Mouse (Mus musculus) bone marrow macrophage, adult 2 months (primary cell): ENCODE data around the gene Tdp2. TPM values are rescaled to one million over a fixed set of nuclear protein-coding genes. Genes with fewer than 3 reads are reported as not detected.

Experiments used
- H3K27ac ChIP-seq: 2 replicates; pipeline ENCODE4 v1.5.1; 2012; ENCODE audit warnings: low read depth, low read length; ENCODE audit not compliant: insufficient read depth
- H3K4me1 ChIP-seq: 2 replicates; pipeline ENCODE4 v1.6.1; 2012; ENCODE audit warnings: low read length; ENCODE audit not compliant: control insufficient read depth, insufficient read depth
- H3K4me3 ChIP-seq: 2 replicates; pipeline ENCODE4 v1.5.1; 2012; ENCODE audit warnings: mild to moderate bottlenecking, low read length, moderate library complexity; ENCODE audit not compliant: insufficient read depth
- CTCF ChIP-seq: IDR thresholded peaks from 2 replicates; pipeline ENCODE4 v1.5.1; 2012; ENCODE audit warnings: low read depth, mild to moderate bottlenecking, low read length, moderate library complexity
- POLR2A ChIP-seq: IDR thresholded peaks from 2 replicates; pipeline ENCODE4 v1.6.1; 2012; ENCODE audit warnings: mild to moderate bottlenecking, low read depth, low read length, borderline replicate concordance
- polyA plus RNA-seq: library from polyadenylated mRNA; stranded (reverse); fragments of >200 nt; gene quantifications from 2 replicates; pipeline ENCODE4 v1.2.4, GENCODE M21; 2012; ENCODE audit not compliant: missing spikeins, insufficient read depth, insufficient read length

Tdp2 gene
- polyA plus RNA-seq, 1 experiment = 29.0 TPM

- H3K4me3 ChIP-seq = no peak within 1 kb of the TSS
- no peak within 1 kb of the TSS for H3K27ac ChIP-seq
- TF ChIP-seq CTCF = no peak
Measured at GRCm38 (mm10) chr13:24844983-24845955, 13.8 kb downstream of the Tdp2 start, which contains the start of gene D130043K22Rik. D130043K22Rik (plus strand) TSS chr13:24845135.

GRCm38 (mm10) chr13:24849318-24849717 lies 17.8 kb downstream of the Tdp2 start:
- Histone ChIP-seq H3K27ac (no peak overlapping the region), H3K4me3 (no peak overlapping the region), H3K4me1 (peaks cover 5% of the 10 kb centered on the region; the same call in 1 of the 2 replicates)
- no peak for TF ChIP-seq POLR2A
- no peak for TF ChIP-seq CTCF

More at GRCm38 (mm10) chr13:24844983-24845955, 13.8 kb downstream of the Tdp2 start, which contains the start of gene D130043K22Rik:
- H3K4me1 ChIP-seq = no peaks in the 10 kb centered on the region

DNA sequence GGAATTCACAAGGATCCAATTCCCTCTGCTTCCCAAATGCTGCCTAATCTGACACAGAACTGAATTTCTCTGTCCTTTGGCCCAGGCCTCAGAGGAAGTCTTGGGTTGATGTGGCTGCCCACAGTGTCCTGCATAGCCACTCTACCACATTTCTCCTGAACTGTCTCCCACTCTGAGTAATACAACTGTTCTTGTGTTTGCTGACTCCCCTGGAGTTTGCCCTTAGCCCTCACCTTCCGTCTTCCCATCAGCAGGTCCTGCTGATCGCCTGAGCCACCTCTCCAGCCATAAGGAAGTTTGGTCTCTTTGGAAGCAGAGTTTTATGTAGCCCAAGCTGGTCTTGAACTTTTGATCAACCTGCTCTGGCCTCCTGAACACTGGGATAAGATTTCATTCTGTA lies 20.5 kb downstream of the Tdp2 start:
- no peak for TF ChIP-seq POLR2A
- no peak for TF ChIP-seq CTCF

GRCm38 (mm10) chr13:24852570-24852969 lies 21.1 kb downstream of the Tdp2 start:
- TF ChIP-seq CTCF = no peak
- TF ChIP-seq POLR2A = no peak
- Histone ChIP-seq H3K4me1 (peaks cover 5% of the 10 kb centered on the region; the same call in 1 of the 2 replicates), H3K27ac (no peak overlapping the region), H3K4me3 (no peak overlapping the region)

More for the DNA sequence above, 20.5 kb downstream of the Tdp2 start:
- H3K27ac ChIP-seq = no peak overlapping the region
- H3K4me1 ChIP-seq = peaks cover 5% of the 10 kb centered on the region; the same call in 1 of the 2 replicates
- H3K4me3 ChIP-seq = no peak overlapping the region

DNA sequence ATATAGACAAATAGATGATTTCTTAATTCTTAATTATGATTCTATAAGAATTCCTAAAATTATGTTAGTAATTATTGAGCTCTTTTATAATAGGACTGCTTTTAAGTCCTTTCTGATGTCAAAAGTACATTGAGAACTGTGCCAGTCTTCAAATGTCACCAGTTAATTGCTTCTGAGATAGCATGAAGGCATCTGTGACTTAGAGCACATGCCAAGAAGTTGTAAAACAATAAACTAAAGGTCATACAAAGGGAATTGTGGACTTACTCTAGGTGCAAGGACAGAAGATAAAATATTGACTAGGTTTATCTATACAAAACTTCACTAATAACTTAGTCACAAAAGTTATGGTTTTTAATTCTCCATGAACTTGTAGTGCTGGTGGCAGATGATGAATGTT lies 27.6 kb downstream of the Tdp2 start:
- no peak for TF ChIP-seq CTCF
- no peak for TF ChIP-seq POLR2A
- Histone ChIP-seq H3K27ac (no peak overlapping the region), H3K4me1 (no peaks in the 10 kb centered on the region), H3K4me3 (no peak overlapping the region)

- no peak overlapping the region for H3K4me3 ChIP-seq
- no peaks in the 10 kb centered on the region for H3K4me1 ChIP-seq
- H3K27ac ChIP-seq = no peak overlapping the region
- no peak for TF ChIP-seq POLR2A
- no peak for TF ChIP-seq CTCF
Measured at GRCm38 (mm10) chr13:24861084-24861483, 29.6 kb downstream of the Tdp2 start.

- no peaks in the 10 kb centered on the region for H3K4me1 ChIP-seq
- H3K27ac ChIP-seq = no peak overlapping the region
- TF ChIP-seq CTCF = no peak
- no peak for TF ChIP-seq POLR2A
- no peak overlapping the region for H3K4me3 ChIP-seq
Measured at GRCm38 (mm10) chr13:24862021-24862420, 30.5 kb downstream of the Tdp2 start.

GRCm38 (mm10) chr13:24862520-24862919 lies 31.0 kb downstream of the Tdp2 start:
- no peaks in the 10 kb centered on the region for H3K4me1 ChIP-seq
- H3K4me3 ChIP-seq = no peak overlapping the region
- H3K27ac ChIP-seq = no peak overlapping the region
- TF ChIP-seq CTCF (peak; percentile 28; the same call in 1 of the 2 replicates), POLR2A (no peak)

DNA sequence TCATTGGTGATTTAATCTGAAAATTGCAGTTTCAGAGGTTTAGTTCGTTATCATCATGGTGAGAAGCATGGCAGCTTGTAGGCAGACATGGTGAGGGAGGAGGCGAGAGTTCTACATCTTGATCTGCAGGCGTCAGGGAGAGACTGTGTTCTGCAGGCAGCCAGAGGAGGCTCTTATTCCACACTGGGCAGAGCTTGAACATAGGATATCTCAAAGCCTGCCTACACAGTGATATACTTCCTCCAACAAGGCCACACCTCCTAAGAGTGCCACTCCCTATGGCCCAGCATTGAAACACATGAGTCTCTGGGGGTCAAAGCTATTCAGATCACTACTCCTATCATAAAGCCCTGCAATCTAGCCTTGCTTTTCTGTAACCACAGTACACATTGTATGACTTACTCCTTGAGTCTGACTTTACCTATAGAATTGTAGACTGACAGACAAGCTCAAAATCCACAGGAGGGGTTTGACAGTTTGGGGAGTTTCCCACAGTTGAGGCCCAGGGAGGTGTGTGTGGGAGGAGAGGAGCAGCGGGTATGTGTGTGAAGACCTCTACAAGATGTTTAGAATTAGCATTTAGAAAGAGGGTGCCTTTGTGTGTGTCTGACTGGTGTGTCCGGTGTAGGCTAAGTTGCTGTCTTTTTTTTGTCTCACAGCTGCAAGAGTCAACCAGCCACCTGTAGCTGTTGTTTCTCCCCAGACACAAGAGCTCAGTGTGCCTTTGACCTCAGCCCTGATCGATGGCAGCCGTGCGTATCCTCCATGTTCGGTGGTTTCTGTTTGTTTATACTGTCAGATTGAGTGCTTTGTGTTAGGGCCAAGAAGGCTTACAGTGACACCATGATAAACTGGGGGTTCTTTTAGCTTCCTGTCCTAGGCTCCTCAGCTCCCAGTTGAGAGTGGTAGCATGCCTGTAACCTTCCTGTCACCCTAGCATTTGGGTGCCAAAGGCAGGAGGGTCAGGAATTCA lies 35.2 kb downstream of the Tdp2 start:
- no peaks in the 10 kb centered on the region for H3K4me1 ChIP-seq

More for the DNA sequence above, 35.2 kb downstream of the Tdp2 start:
- TF ChIP-seq CTCF (no peak), POLR2A (no peak)
- Histone ChIP-seq H3K4me3 (no peak overlapping the region), H3K27ac (no peak overlapping the region)
